Mouse (Mus musculus): ENCODE data around the gene Ntf3.

- TF ChIP-seq CTCF (IDR thresholded peaks at IDR 0.05; ENCODE audit: extremely low read depth, insufficient read depth, low read length) (no peak), POLR2A (IDR thresholded peaks at IDR 0.05; ENCODE audit: extremely low read depth, insufficient read depth, low read length) (no peak)
Measured at GRCm38 (mm10) chr6:126107398-126107797, 59.3 kb downstream of the Ntf3 start.
